Mouse (Mus musculus): Measurements from ENCODE around the gene Trub1. TPM values are rescaled to one million over a fixed set of nuclear protein-coding genes. Genes with fewer than 3 reads are reported as not detected.

Gene Trub1
- polyA plus RNA-seq, 1 experiment from 2014 or later: 14.9 TPM

DNA sequence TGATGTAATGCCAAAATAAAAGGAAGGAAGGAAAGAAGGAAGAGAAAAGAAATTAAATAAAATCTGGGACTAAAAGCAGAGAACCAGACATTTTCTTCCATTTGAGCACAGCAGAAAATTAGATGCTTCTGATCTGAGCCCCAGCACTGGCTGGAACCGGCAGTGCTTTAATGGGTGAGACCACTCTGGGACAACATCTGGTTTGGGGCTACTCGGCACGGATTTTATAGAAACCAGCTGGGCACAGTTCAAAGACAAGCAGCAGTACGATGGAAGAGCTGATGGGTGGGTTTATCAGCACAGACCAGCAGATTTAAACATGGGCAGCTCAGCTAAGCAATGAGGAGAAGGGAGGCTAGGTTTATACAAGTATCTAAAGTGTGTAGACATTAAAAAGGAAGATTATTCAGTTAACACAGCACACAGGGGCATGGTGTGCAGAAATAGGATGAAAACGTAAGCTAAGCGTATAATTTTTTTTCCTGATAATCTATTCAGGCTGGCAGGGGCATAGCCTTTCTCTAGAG, 46.2 kb downstream of the Trub1 start:
- ATAC-seq (ENCODE audit: low read depth): no peak
- no peaks in the 10 kb centered on the region for H3K9me3 ChIP-seq (ENCODE audit: control insufficient read depth, low read length)
- H3K4me3 ChIP-seq (ENCODE audit: low read depth, low read length): no peak overlapping the region
- no peak overlapping the region for H3K27ac ChIP-seq (ENCODE audit: low read depth, low read length)
- H3K4me2 ChIP-seq (ENCODE audit: low read depth, low read length): no peak overlapping the region
- H3K9ac ChIP-seq (replicated peaks; ENCODE audit: low read depth, low read length): no peak overlapping the region
- no peaks in the 10 kb centered on the region for H3K36me3 ChIP-seq (ENCODE audit: control insufficient read depth, insufficient read depth, low read length)
- H3K27me3 ChIP-seq (ENCODE audit: control insufficient read depth, insufficient read depth, low read length): no peaks in the 10 kb centered on the region
- no peaks in the 10 kb centered on the region for H3K4me1 ChIP-seq (ENCODE audit: control insufficient read depth, insufficient read depth, low read length)
- 47% methylated on average over 6 of the region's 6 CpGs for WGBS

DNA sequence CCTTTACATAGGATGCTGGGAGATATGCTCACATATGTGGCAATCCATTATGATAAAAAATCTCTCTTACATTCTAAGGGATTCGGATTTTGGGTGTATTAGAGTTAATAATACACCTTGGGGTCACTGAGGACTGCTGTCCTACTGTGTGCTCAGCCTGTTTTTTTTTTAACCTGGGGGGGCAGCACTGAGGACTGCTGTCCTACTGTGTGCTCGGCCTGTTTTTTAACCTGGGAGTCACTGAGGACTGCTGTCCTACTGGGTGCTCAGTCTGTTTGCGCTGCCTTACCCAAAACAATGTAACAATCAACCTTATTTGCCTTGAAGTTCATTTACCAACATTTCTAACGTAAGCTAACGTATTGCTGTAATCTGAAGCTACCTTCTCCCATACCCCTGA, 47.5 kb downstream of the Trub1 start:
- H3K9me3 ChIP-seq (ENCODE audit: control insufficient read depth, low read length): no peaks in the 10 kb centered on the region
- H3K4me3 ChIP-seq (ENCODE audit: low read depth, low read length): no peak overlapping the region
- no peak overlapping the region for H3K4me2 ChIP-seq (ENCODE audit: low read depth, low read length)
- H3K9ac ChIP-seq (replicated peaks; ENCODE audit: low read depth, low read length): no peak overlapping the region
- H3K27me3 ChIP-seq (ENCODE audit: control insufficient read depth, insufficient read depth, low read length): no peaks in the 10 kb centered on the region
- ATAC-seq (ENCODE audit: low read depth): no peak
- no peak overlapping the region for H3K27ac ChIP-seq (ENCODE audit: low read depth, low read length)
- WGBS: 92% methylated on average over 5 of the region's 5 CpGs
- no peaks in the 10 kb centered on the region for H3K36me3 ChIP-seq (ENCODE audit: control insufficient read depth, insufficient read depth, low read length)
- H3K4me1 ChIP-seq (ENCODE audit: control insufficient read depth, insufficient read depth, low read length): no peaks in the 10 kb centered on the region

DNA sequence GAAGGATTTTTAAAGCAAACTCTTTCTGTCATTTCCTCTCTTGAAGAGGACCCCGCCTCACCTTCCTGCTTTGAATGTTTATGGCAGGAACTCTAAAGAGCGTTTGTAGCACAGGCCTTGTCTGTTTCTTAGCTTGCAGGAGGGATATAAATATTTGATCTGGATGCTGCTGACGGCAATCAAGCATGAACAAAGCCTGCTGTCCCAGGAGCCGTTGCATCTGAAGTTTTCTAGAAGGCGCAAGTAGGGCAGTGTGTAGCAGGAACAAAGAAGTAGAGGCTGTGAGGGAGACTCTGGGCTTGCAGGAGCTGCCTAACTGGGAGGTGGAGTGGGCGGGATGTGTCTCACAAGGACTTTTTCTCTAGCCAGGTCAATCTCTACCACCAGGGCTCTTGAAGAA, 50.4 kb downstream of the Trub1 start:
- H3K4me3 ChIP-seq (ENCODE audit: low read depth, low read length): no peak overlapping the region
- no peak overlapping the region for H3K9ac ChIP-seq (replicated peaks; ENCODE audit: low read depth, low read length)
- H3K4me2 ChIP-seq (ENCODE audit: low read depth, low read length): no peak overlapping the region
- H3K36me3 ChIP-seq (ENCODE audit: control insufficient read depth, insufficient read depth, low read length): no peaks in the 10 kb centered on the region
- WGBS: 56% methylated on average over 6 of the region's 6 CpGs
- no peak for ATAC-seq (ENCODE audit: low read depth)
- no peak overlapping the region for H3K27ac ChIP-seq (ENCODE audit: low read depth, low read length)
- no peaks in the 10 kb centered on the region for H3K4me1 ChIP-seq (ENCODE audit: control insufficient read depth, insufficient read depth, low read length)
- H3K27me3 ChIP-seq (ENCODE audit: control insufficient read depth, insufficient read depth, low read length): no peaks in the 10 kb centered on the region
- H3K9me3 ChIP-seq (ENCODE audit: control insufficient read depth, low read length): no peaks in the 10 kb centered on the region

DNA sequence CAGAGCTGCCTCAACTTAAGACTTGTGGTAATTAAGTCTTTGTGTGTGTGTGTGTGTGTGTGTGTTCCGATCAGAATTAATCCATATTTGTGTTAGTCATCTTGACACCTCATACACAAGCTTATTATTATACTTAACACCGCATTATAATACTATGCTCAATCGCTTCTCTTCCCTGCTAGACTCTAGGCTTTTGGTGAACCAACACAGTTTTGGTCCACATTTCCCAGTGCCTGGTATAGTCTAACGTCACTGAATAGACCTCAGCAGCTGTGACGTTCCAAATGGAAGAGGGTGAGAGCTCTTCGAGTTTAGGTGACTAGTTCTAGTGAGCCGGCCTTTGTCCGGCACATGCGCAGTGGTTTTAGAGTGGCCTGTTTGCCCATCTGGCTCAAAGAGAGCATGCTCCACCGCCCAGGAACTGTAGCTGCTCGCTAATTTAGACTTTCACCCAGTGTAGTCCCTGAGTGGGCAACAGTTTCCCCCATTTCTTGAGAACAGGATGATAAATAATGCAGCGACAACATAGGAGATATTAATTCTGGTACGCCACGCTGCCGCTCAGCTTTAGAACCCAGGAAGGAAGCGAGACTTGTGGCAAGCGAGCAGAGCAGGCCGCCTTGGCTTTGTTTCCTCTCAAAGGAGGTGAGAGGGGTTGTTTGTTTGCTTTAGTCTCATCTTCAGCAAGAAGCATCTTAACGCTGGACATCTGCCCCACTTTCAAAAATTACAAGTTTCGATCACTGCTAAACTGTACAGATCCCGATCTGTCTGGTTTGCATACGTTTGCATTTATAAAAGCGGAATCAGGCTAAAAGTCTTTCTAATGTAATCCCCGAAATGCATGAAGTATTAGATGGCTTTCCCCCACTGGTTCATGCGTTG, 52.6 kb downstream of the Trub1 start:
- Histone ChIP-seq H3K4me1 (ENCODE audit: control insufficient read depth, insufficient read depth, low read length) (no peaks in the 10 kb centered on the region), H3K9ac (replicated peaks; ENCODE audit: low read depth, low read length) (no peak overlapping the region), H3K4me2 (ENCODE audit: low read depth, low read length) (no peak overlapping the region), H3K27me3 (ENCODE audit: control insufficient read depth, insufficient read depth, low read length) (no peaks in the 10 kb centered on the region), H3K4me3 (ENCODE audit: low read depth, low read length) (no peak overlapping the region), H3K27ac (ENCODE audit: low read depth, low read length) (no peak overlapping the region), H3K36me3 (ENCODE audit: control insufficient read depth, insufficient read depth, low read length) (no peaks in the 10 kb centered on the region), H3K9me3 (ENCODE audit: control insufficient read depth, low read length) (no peaks in the 10 kb centered on the region)
- no peak for ATAC-seq (ENCODE audit: low read depth)
- WGBS: 65% methylated on average over 25 of the region's 25 CpGs

DNA sequence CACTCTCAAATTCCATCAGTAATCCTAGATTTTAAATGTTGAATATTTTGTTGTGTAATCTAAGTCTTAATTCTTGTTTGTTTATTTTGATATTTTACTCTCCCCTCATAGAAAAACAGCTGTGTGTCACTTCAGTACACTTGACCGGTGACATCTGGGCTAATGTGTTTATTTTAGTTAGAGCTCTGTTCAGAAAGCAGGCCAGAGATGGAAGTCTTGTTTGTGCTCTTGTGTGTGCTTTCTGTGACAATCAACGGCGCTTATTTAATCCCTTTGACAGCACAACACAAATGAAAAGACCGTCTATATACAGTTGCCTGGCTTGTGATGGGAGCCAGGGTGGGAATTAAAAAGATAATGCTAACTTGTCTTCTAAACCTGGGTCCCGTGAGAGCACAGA, 53.9 kb downstream of the Trub1 start:
- WGBS: 35% methylated on average over 5 of the region's 5 CpGs

DNA sequence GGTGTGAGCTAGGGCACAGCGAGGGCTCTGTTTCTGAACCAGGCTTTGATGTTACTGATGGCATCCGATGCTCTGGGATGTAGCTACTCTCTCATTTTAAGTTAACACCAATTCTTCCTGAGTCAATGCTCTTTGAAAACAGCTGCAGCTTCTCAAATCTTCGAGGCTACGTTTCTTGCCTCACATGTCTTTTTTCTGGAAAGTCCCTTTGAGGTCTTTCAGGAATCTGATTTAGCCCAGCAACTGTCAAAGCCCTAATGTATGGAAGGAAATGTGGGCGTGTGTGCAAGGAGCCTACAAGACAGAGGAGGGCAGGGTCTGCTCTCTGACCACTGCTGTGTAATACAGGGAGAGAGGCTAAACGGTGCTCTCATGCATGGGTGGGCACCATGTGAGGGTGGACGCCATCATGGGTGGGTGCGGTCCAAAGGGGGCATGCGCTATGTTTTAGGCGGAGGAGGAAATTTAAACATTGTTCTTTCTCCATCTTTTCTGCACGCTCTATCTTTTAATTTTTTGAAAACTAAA, 55.6 kb downstream of the Trub1 start:
- H3K27ac ChIP-seq (ENCODE audit: low read depth, low read length): no peak overlapping the region
- ATAC-seq (ENCODE audit: low read depth): no peak
- 86% methylated on average over 11 of the region's 11 CpGs for WGBS

More for the DNA sequence above, 53.9 kb downstream of the Trub1 start:
- Histone ChIP-seq H3K9me3 (ENCODE audit: control insufficient read depth, low read length) (no peaks in the 10 kb centered on the region), H3K27ac (ENCODE audit: low read depth, low read length) (no peak overlapping the region), H3K4me1 (ENCODE audit: control insufficient read depth, insufficient read depth, low read length) (no peaks in the 10 kb centered on the region), H3K9ac (replicated peaks; ENCODE audit: low read depth, low read length) (no peak overlapping the region), H3K4me2 (ENCODE audit: low read depth, low read length) (no peak overlapping the region), H3K36me3 (ENCODE audit: control insufficient read depth, insufficient read depth, low read length) (no peaks in the 10 kb centered on the region), H3K4me3 (ENCODE audit: low read depth, low read length) (no peak overlapping the region), H3K27me3 (ENCODE audit: control insufficient read depth, insufficient read depth, low read length) (no peaks in the 10 kb centered on the region)
- ATAC-seq (ENCODE audit: low read depth): no peak

DNA sequence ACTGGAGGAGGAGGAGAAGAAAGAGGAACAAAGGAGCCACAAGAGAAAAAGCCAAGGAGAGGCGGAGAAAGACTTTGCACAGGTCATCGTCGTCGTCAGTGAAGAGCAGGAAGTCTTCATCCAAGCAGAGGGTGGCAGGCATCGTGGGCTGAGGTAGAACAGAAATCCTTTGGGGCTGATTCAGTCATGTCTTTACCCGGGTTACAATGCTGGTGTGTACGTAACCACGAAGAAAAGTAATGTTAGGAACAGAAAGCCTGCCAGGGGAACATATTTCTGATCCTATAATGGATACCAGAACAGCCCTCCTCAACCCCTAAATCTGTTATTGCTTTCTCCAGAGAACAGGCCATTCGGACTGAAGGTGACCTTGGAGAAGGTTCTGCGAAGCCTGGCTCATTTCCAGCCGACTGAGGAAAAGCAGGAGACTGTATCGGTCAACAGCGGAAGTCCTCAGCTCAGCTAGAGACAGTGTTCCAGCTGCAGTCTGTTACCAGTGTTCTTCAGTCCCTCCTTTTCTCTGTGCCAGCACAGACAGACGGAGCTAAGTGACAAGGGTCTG, 57.1 kb downstream of the Trub1 start:
- Histone ChIP-seq H3K9ac (replicated peaks; ENCODE audit: low read depth, low read length) (no peak overlapping the region), H3K4me3 (ENCODE audit: low read depth, low read length) (no peak overlapping the region), H3K4me1 (ENCODE audit: control insufficient read depth, insufficient read depth, low read length) (no peaks in the 10 kb centered on the region), H3K27ac (ENCODE audit: low read depth, low read length) (no peak overlapping the region), H3K27me3 (ENCODE audit: control insufficient read depth, insufficient read depth, low read length) (no peaks in the 10 kb centered on the region), H3K36me3 (ENCODE audit: control insufficient read depth, insufficient read depth, low read length) (no peaks in the 10 kb centered on the region), H3K9me3 (ENCODE audit: control insufficient read depth, low read length) (no peaks in the 10 kb centered on the region), H3K4me2 (ENCODE audit: low read depth, low read length) (no peak overlapping the region)
- WGBS: 58% methylated on average over 14 of the region's 14 CpGs
- no peak for ATAC-seq (ENCODE audit: low read depth)

More for the DNA sequence above, 55.6 kb downstream of the Trub1 start:
- H3K4me1 ChIP-seq (ENCODE audit: control insufficient read depth, insufficient read depth, low read length): no peaks in the 10 kb centered on the region
- no peaks in the 10 kb centered on the region for H3K9me3 ChIP-seq (ENCODE audit: control insufficient read depth, low read length)
- H3K4me2 ChIP-seq (ENCODE audit: low read depth, low read length): no peak overlapping the region
- no peaks in the 10 kb centered on the region for H3K36me3 ChIP-seq (ENCODE audit: control insufficient read depth, insufficient read depth, low read length)
- no peak overlapping the region for H3K9ac ChIP-seq (replicated peaks; ENCODE audit: low read depth, low read length)
- H3K27me3 ChIP-seq (ENCODE audit: control insufficient read depth, insufficient read depth, low read length): no peaks in the 10 kb centered on the region
- H3K4me3 ChIP-seq (ENCODE audit: low read depth, low read length): no peak overlapping the region

DNA sequence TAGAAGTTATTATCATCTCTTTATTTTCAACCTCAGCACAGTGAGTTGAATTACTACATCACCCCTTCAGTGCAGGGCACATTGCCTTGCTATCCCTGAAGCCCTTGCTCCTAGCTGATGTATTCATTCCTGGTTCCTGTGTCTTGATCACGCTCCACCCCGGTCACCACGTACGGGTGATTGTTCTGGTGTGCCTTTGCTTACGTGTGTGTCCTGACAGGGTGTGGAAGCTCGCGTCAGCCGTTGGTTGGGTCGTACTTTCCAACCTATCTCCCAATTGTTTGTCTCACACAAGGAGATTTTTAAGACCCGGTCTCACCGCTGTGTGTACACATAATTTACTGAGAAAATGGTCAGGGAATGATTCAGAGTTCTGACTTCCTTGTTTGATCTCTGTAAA, 58.1 kb downstream of the Trub1 start:
- H3K36me3 ChIP-seq (ENCODE audit: control insufficient read depth, insufficient read depth, low read length): no peaks in the 10 kb centered on the region
- no peak overlapping the region for H3K27ac ChIP-seq (ENCODE audit: low read depth, low read length)
- H3K4me3 ChIP-seq (ENCODE audit: low read depth, low read length): no peak overlapping the region
- 89% methylated on average over 11 of the region's 11 CpGs for WGBS
- H3K27me3 ChIP-seq (ENCODE audit: control insufficient read depth, insufficient read depth, low read length): no peaks in the 10 kb centered on the region
- no peak for ATAC-seq (ENCODE audit: low read depth)
- no peak overlapping the region for H3K9ac ChIP-seq (replicated peaks; ENCODE audit: low read depth, low read length)
- H3K4me1 ChIP-seq (ENCODE audit: control insufficient read depth, insufficient read depth, low read length): no peaks in the 10 kb centered on the region
- no peak overlapping the region for H3K4me2 ChIP-seq (ENCODE audit: low read depth, low read length)
- no peaks in the 10 kb centered on the region for H3K9me3 ChIP-seq (ENCODE audit: control insufficient read depth, low read length)

DNA sequence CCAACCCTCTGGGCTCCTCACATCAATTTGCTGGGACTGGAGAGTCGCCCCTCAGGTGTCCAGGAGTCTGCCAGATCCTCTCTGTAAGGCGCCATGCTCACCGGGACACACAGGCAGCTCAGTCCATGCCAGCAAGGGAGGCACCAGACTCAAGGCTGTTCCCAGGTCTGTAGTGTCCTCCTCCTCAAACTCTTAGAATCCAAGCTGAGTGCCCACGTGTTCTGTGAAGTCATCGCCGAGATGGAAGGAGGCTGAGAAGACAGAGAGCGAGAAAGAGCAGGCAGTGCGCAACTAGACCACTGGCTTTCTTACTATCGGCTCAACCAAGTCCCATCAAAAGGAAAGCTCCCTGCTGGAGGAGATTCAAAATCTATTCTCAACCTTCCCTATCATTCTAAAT, 60.4 kb downstream of the Trub1 start:
- no peaks in the 10 kb centered on the region for H3K27me3 ChIP-seq (ENCODE audit: control insufficient read depth, insufficient read depth, low read length)
- H3K9ac ChIP-seq (replicated peaks; ENCODE audit: low read depth, low read length): no peak overlapping the region
- 91% methylated on average over 9 of the region's 9 CpGs for WGBS
- ATAC-seq (ENCODE audit: low read depth): no peak
- no peak overlapping the region for H3K27ac ChIP-seq (ENCODE audit: low read depth, low read length)
- no peaks in the 10 kb centered on the region for H3K4me1 ChIP-seq (ENCODE audit: control insufficient read depth, insufficient read depth, low read length)
- H3K36me3 ChIP-seq (ENCODE audit: control insufficient read depth, insufficient read depth, low read length): no peaks in the 10 kb centered on the region
- no peak overlapping the region for H3K4me3 ChIP-seq (ENCODE audit: low read depth, low read length)
- H3K9me3 ChIP-seq (ENCODE audit: control insufficient read depth, low read length): no peaks in the 10 kb centered on the region
- no peak overlapping the region for H3K4me2 ChIP-seq (ENCODE audit: low read depth, low read length)

Data from neural tube, embryonic 14.5 days (tissue).